Comparison of ENCODE assay signal across 9 mouse cellular contexts in the genomic region with DNA sequence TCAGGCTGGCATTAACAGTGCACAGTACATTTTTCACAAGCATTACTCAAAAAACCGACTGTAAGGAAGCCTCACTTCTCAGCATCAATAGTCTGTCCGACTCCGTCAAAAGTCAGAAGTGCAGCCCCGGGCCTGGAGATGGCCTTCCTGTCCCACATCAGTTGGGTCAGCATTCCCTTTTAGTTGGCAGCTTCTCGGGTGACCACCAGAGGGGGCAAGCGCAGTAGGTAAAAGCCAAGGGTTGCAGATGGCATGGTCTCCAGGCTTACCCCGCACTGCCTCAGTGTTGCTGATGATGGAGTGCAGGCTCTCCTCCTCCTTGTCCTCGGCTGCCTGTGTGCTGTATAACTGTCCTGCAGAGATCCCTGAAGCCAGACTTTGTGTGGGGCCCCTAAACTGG. TPM values are rescaled to one million over a fixed set of nuclear protein-coding genes. Genes with fewer than 3 reads are reported as not detected.
DNase-seq lines count a peak whose midpoint lies in the region; TF ChIP-seq lines count a peak whose summit lies in the region.
"Had no signal": no experiment of that assay in that cellular context is flagged by ENCODE, and none has a peak within 500 bp of the region (broad histone marks: within the 10 kb centered on the region; RNA-seq: fewer than 3 reads in every experiment).

No protein-coding gene starts in this region.

- peak; percentile 94 for DNase-seq in heart, adult 11 months
- no peak for DNase-seq in heart, embryonic 10.5 days (ENCODE audit: low spot score)
- DNase-seq in CD4-positive, CD25-positive, alpha-beta regulatory T cell, adult 2 months (ENCODE audit: low read depth, low spot score): peak; percentile 71
- peak; percentile 48 for DNase-seq in brain, embryonic 14.5 days (ENCODE audit: low read depth)
- peak; percentile 20 for DNase-seq in gastrocnemius, postnatal 25 days
- peak; percentile 20 to 56 for DNase-seq in layer of hippocampus, adult 18-20 months (ENCODE audit: low spot score in 2 of 2)
- peak; percentile 78 for DNase-seq in lung, postnatal 36 days
- DNase-seq in spleen, postnatal 36 days (ENCODE audit: low spot score in 2 of 2): peak; percentile 50 to 58

- H3K36me3 ChIP-seq in heart, embryonic 10.5 days: peaks cover 55% of the 10 kb centered on the region

- no peaks in the 10 kb centered on the region for H3K4me1 ChIP-seq in heart, embryonic 10.5 days
- H3K4me1 ChIP-seq: liver, embryonic 15.5 days had no signal

- no peak for TF ChIP-seq POLR2A in brain, embryonic 14.5 days (IDR thresholded peaks at IDR 0.05; ENCODE audit: borderline replicate concordance, extremely low read depth, insufficient read depth, insufficient read length, poor library complexity, severe bottlenecking)

- no peak overlapping the region for H3K4me3 ChIP-seq in heart, embryonic 10.5 days
- H3K4me3 ChIP-seq: liver, embryonic 15.5 days had no signal

- WGBS in heart, embryonic 10.5 days: 48% methylated on average over 8 of the region's 8 CpGs

- peak; percentile 74 for TF ChIP-seq CTCF in brain, embryonic 14.5 days (IDR thresholded peaks at IDR 0.05; ENCODE audit: borderline replicate concordance, extremely low read depth, insufficient read depth, insufficient read length)

- no peaks in the 10 kb centered on the region for H3K27me3 ChIP-seq in heart, embryonic 10.5 days (ENCODE audit: insufficient read depth, poor library complexity, severe bottlenecking)
- H3K27me3 ChIP-seq: liver, embryonic 15.5 days had no signal

- no peaks in the 10 kb centered on the region for H3K9me3 ChIP-seq in heart, embryonic 10.5 days
- H3K9me3 ChIP-seq: liver, embryonic 15.5 days had no signal

- H3K27ac ChIP-seq in heart, embryonic 10.5 days: no peak overlapping the region
- H3K27ac ChIP-seq: liver, embryonic 15.5 days had no signal

RNA-seq across cellular contexts. Expression of a gene that starts 9.0 kb away (rescaled TPM):
- 105 and 112 TPM in 2 replicates for polyA plus RNA-seq in heart, embryonic 10.5 days (2016; fragmentation: Nextera tagmentation; extraction: Ambion mirVana)
- polyA plus RNA-seq in brain, embryonic 14.5 days (2012; rRNA removed): 55.1 and 65.9 TPM in 2 replicates
- 100 to 1,000 TPM in 1 of 2 experiments, 10 to 100 TPM in 1; 98.1 to 108 TPM for total RNA-seq in gastrocnemius, postnatal 25 days (2021)
- total RNA-seq in layer of hippocampus, adult 18-20 months (2021): 10 to 100 TPM; 67.5 to 74.0 TPM

RNA-seq across cellular contexts. Expression of a gene that starts 31.8 kb away (rescaled TPM):
- polyA plus RNA-seq in heart, embryonic 10.5 days (2016; fragmentation: Nextera tagmentation; extraction: Ambion mirVana): 5.2 and 5.5 TPM in 2 replicates
- polyA plus RNA-seq in brain, embryonic 14.5 days (2012; rRNA removed): 0.03 and 0.07 TPM in 2 replicates
- total RNA-seq in gastrocnemius, postnatal 25 days (2021): not detected
- total RNA-seq in layer of hippocampus, adult 18-20 months (2021): not detected
